Mouse (Mus musculus) right cerebral cortex, postnatal 25 days (tissue): ENCODE measurements around the gene Erfe.

Experiments used
- DNase-seq: peaks from one replicate; pipeline ENCODE4 v3.0.0; 2022

The Erfe gene

GRCm38 (mm10) chr1:91380453-91381090 lies 14.3 kb downstream of the Erfe start:
- DNase-seq = peak; percentile 44

- no peak for DNase-seq
Observed at GRCm38 (mm10) chr1:91381091-91381471, 14.9 kb downstream of the Erfe start.

GRCm38 (mm10) chr1:91390369-91390768 lies 24.1 kb downstream of the Erfe start:
- no peak for DNase-seq

DNA sequence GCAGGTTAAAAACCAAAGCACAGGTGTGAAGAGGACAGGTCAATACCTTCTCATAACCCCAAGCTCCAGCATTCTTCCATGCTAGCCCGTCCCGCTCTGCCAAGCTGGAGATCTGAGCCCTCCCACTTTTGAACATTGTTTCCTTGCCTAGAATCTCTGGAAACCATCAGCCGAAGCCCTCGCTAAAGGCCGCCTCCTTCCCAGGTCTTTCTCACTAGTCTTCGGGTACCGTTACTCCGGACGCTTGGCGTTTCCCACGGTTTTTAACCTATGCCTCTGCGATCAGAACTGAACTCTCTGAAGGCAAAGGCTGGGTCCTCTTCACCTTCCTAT lies 31.7 kb downstream of the Erfe start:
- peak; percentile 25 for DNase-seq

DNA sequence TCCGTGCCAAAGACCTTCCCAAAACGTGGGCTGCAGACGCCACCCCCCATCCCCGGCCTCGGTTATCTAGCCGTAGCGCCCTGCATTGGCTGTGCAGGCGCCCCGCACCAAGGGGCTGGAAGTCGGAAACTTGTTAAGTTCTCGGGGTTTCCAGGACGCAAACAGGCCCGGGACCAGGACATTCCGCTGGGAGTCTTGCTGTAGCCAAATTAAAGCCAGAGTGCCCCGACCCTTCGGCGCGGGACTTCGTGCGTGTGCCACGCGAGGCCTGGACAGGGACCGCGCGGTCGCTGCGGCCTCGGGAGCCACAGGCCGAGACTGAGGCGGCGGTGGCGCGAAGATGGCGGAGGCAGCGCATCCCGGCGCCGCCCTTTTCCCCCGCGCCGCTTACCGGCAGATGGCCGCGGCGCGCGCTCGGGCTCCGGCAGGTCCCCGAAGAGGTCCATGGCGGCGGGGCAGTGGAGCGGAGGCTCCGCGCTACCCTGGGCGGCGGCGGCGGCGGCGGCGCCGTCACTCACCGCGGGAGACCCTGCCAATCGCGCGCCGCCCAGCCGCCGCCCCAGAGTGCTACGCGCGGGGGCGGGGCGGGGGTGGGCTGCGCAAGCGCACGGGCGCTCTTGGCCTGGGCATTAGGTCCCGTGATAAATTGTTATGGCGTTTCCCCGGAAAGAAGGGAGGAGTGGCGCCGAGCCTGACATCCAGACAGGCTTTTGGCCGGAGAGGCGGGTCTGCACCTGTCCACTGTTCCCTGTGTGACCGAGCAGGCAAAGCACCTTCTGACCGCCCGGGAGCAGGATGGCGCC lies 32.2 kb downstream of the Erfe start, which contains the start of gene Ilkap:
Ilkap (minus strand) TSS at position 556 of the 803 bp plus-strand sequence.
- DNase-seq = peak; percentile 81

GRCm38 (mm10) chr1:91404976-91405375 lies 38.7 kb downstream of the Erfe start:
- DNase-seq = no peak

DNA sequence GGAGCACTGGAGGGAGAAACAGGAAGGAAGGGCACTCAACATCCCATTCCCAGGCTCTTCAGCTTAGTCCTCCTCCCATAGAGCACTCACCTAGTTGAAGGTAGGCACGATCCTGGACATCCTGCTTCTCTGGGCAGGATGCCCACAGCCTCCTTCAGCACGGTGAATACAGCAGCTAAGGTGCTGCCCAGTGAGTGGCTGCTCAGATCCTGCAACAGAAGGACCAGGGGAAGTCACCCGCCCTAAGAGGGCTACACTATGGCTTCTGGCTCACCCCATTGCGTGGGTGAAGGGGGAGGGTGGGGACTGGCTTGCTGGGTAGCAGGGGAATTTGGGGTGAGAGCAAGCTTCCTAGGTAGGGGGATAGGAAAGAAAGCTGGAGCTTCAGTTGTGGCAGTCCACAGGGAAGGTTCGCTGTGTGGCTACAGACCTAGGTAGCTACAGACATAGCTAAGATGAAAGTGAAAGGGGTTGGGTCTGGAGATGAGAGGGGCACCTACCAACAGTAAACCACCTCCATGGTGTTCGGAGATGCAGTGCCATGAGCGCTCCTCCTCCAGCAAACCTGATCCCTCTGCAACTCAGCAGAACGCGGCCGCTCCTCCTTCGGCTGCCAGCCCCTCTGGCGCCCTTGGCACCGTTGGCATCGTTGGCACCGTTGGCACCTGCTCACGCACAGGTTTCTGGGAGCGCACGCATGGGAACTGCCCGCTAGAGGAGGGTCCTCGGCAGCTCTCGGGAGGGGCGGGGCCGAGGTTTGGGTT lies 39.4 kb downstream of the Erfe start:
- no peak for DNase-seq

- DNase-seq = no peak
Observed at GRCm38 (mm10) chr1:91407819-91408218, 41.6 kb downstream of the Erfe start.

GRCm38 (mm10) chr1:91411631-91412285 lies 45.5 kb downstream of the Erfe start:
- DNase-seq = no peak

DNA sequence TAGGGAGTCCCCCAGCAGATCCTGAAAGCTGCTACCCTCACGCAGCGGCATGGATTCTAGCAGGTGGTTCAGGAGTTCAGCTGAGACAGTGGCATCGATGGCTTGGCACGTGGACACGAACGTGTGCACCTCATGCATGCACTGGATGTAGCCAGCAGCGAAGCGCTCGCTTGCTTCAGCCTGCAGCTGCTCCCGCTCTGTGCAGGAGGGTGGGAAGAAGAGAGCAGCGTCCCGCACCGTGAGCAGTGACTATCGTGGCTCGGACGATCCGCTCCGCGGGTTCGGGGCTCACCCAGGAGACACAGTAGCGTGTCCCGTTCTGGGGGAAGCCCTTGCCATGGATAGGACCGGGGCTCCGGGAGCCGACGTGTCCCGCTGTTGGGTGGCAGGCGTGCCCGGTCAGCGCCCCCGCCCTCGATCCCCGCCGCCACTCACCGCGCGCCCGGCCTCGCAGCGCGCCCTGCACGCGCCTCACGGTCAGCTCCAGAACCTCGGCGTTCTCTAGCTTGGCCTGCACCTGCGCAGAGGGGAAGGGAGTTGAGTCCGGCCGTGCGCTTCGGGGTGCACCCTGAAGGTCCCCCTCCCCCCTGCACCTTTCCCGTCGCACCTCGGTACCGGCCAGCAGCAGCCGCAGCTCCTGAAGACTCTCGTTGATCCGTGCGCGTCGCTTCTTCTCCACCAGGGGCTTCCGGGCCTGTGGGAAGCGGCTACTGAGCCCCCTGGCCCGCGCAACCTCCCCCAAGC lies 46.2 kb downstream of the Erfe start:
- peak; percentile 20 for DNase-seq

GRCm38 (mm10) chr1:91413030-91413506 lies 46.8 kb downstream of the Erfe start:
- DNase-seq = peak; percentile 90

DNA sequence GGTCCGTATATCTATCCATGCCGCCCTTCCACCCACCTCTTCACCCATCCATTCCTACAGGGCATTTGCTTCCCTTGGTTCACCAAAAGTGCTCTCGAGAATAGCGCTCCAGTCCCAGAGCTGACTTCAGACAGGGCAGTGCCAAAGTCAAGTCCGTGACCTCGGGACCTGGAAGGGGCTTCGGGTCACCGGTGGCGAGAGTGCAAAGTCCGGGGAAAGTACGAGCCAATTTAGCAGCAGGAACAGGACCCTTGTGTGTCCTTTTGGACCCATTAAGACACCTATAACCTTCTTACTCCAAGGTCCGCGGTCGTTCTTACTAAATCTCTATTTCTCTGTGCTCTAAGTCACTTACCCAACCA lies 47.3 kb downstream of the Erfe start:
- DNase-seq = no peak

GRCm38 (mm10) chr1:91413898-91414594 lies 47.8 kb downstream of the Erfe start, which contains the start of gene Hes6:
Gene Hes6, minus strand, starts transcription at chr1:91414038.
- DNase-seq = peak; percentile 61

DNA sequence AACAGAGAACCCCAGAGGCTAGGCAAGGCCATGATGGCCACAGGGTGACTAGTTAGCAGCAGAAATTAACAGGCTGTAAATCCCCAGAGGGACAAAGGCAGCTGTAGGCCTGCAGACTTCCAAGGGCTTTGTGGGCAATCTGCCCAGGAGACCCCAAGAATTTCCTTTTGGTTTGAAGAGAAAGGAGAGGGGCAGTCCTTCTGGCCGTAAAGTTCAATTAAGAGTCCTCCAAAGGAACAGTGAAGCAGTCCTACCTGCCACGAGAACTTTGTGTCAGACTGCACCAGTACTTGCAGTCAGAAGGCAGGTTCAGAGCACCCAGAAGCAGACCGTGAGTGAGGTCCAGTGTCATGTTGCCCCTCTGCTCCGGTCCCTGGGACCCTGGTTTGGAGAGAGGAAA lies 48.7 kb downstream of the Erfe start:
- DNase-seq = no peak

DNA sequence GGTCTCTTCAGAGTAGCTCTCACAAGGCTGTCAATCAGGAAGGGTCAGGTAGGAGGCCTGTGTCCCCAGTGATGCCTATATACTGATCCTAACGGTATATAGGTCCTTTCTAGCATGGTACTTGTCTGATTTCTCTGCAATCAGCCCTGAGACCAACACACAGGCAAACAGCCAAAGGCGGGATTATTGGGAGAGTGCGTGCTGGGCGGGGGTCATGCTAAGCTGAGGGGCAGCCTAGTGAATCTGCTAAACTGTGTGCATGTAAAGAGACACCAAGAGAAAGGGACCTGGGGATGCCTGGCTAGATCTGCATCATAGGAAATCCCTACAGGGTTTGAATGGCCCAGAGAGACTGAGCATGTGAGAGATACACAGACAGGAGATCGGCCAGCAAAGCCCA lies 49.1 kb downstream of the Erfe start:
- DNase-seq = no peak

DNA sequence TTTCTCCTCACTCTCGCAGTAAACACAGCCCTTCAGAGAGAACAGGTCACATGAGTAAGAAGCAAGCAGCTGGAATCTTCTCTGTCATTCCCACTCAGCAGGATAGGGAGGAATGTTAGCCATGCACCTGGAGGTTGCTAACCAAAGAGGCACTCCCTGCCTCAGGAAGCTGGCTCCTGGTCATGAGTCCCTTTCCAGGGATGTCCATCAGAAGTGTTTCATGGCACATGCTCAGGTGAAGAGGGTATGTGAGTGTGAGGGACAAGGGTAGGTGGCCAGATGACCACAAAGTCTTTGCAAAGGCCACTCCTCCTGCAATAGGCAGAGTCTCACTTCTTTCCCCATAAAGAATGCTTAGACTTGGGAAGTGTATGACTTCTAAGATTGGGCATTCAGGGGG lies 51.8 kb downstream of the Erfe start:
- no peak for DNase-seq

GRCm38 (mm10) chr1:91419862-91420600 lies 53.8 kb downstream of the Erfe start:
- no peak for DNase-seq

DNA sequence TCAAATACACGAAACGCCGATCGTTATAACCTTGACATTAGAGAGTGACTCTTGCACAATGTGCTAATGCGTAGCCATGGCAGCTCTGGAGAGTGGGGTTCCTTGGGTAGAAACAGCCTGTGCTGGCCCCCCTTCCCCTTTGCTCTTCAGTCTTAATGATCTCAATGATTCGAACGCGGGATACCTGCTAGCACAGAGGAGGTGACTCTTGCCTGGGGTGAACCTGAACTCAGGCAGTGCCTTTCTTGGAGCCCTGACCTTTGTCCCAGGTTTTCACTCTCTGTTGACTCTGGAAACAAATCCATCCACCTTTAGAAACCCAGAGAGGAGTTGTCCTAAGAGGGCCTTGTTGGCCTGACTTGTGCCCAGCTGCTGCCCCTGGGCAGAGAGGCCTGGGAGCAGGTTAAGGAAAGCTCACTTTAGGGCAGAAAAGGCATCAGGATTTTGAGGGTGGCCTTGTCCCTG lies 54.4 kb downstream of the Erfe start:
- DNase-seq = no peak
